Mouse (Mus musculus): ENCODE data around the gene Numb.

DNA sequence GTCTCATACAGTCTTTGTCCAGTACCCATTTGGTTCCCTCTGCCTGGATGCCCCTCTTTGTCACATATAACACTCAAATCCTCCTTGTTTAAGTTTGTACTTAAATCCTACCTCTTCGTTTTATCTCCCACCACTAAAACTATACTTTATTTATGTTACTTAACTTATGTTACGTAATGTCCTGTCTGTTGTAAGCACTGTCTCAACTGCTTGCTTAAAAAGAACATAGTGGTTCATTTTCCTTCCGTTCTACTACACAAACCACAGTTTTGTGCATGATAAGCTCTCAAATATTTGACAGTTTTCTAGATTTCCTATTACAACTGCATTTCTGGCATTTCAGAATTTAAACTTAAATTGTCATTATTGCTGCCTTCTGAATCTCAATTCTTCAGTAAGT is 59.9 kb downstream of the Numb start:
- TF ChIP-seq POLR2A (IDR thresholded peaks at IDR 0.05; ENCODE audit: extremely low read depth, insufficient read depth, low read length) (no peak), CTCF (IDR thresholded peaks at IDR 0.05; ENCODE audit: extremely low read depth, insufficient read depth, low read length) (no peak)

Measured in cortical plate, adult 2 months (tissue).